Mouse (Mus musculus): ENCODE results near the gene Casp7.

DNA sequence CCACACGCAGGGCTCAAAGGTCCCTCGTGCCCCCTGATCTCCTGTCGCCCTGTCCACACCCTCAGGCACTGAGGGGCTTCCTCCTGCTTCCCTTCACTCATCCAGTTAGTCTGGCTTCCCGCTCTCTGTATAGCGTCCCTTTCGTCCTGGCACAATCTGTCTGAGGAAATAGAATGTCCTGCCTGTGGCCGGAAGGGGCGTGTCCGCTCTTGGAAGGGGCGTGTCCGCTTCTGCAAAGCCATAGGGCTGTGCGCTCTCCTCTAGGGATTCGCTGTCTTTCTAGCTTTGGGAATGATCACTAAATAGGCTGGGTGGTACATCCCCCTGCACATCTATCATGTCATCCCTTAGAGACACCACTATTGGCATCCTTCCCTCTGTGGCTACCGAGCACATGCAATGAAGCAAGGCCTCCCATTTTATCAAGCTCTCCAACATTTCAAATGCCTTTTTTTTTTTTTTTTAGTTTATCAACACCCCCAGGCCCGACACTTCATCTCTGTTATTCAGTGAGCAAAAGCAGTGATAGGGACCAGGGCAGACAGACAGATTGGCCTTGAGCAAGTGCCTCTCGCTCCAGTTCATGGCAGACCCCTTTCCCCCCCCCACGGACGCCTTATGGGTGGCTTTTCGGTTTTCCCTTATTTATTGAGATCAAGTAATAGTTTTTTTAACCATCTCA is 78.1 kb downstream of the Casp7 start:
- no peak for TF ChIP-seq CTCF (IDR thresholded peaks at IDR 0.05; ENCODE audit: extremely low read depth, insufficient read depth, insufficient read length, insufficient replicate concordance)
- no peak for TF ChIP-seq POLR2A (IDR thresholded peaks at IDR 0.05; ENCODE audit: low read depth, low read length)
